Mouse (Mus musculus) limb, embryonic 10.5 days (tissue): ENCODE results near the gene Tmem171. TPM values are rescaled to one million over a fixed set of nuclear protein-coding genes. Genes with fewer than 3 reads are reported as not detected.

Experiments
- DNase-seq: peaks from one replicate; pipeline ENCODE4 v3.0.0-alpha.2; 2017; ENCODE audit warnings: low spot score
- H3K27ac ChIP-seq: fragments of 300-500 bp; sonication (generic); 2 replicates; pipeline ENCODE4 v1.5.1; 2016; ENCODE audit warnings: mild to moderate bottlenecking
- H3K27me3 ChIP-seq: fragments of 300-500 bp; sonication (generic); 2 replicates; pipeline ENCODE4 v1.6.1; 2016; ENCODE audit warnings: low read depth, mild to moderate bottlenecking; ENCODE audit not compliant: poor library complexity, severe bottlenecking
- H3K36me3 ChIP-seq: fragments of 300-500 bp; sonication (generic); 2 replicates; pipeline ENCODE4 v1.6.1; 2016; ENCODE audit warnings: mild to moderate bottlenecking, moderate library complexity
- H3K4me1 ChIP-seq: fragments of 300-500 bp; sonication (generic); 2 replicates; pipeline ENCODE4 v1.6.1; 2016
- H3K4me3 ChIP-seq: fragments of 300-500 bp; sonication (generic); 2 replicates; pipeline ENCODE4 v1.5.1; 2016; ENCODE audit warnings: mild to moderate bottlenecking, moderate library complexity
- H3K9me3 ChIP-seq: fragments of 300-500 bp; sonication (generic); replicated peaks from 2 replicates; pipeline ENCODE4 v1.6.1; 2016; ENCODE audit warnings: mild to moderate bottlenecking
- WGBS: fragments of 180-500 bp; shearing (Covaris S2); methylation state at CpG from one replicate; pipeline ENCODE4 v1.1.7; 2016; 5-methylcytosine and 5-hydroxymethylcytosine counted together
- polyA plus RNA-seq: library from polyadenylated mRNA; unstranded; fragments of >200 nt; fragmentation: Nextera tagmentation; extraction: Ambion mirVana; gene quantifications from 2 replicates; pipeline ENCODE4 v1.2.1, GENCODE M21; 2016

Gene Tmem171
- polyA plus RNA-seq, 1 experiment from 2014 or later, result not detected

DNA sequence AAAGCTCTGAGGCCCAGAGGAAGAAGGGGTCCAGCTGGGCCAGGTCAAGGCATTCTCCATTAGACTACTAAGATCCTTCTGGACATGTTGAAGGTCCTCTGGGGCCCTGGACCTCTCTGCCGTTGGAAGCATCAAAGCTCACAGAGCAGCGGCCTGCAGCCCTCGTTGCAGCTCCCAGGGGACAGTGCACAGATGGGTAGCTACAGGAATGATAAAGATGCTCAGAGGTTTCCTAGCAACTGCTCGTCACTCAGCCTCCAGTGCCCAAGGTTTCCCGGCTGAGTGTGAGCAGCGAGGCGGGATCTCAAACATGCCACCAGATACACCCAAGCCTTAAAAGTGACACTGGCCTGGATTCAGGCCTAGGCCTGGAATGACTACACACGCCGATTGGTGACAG is 6.7 kb downstream of the Tmem171 start:
- DNase-seq, result no peak
- 74% methylated on average over 9 of the region's 9 CpGs for WGBS

DNA sequence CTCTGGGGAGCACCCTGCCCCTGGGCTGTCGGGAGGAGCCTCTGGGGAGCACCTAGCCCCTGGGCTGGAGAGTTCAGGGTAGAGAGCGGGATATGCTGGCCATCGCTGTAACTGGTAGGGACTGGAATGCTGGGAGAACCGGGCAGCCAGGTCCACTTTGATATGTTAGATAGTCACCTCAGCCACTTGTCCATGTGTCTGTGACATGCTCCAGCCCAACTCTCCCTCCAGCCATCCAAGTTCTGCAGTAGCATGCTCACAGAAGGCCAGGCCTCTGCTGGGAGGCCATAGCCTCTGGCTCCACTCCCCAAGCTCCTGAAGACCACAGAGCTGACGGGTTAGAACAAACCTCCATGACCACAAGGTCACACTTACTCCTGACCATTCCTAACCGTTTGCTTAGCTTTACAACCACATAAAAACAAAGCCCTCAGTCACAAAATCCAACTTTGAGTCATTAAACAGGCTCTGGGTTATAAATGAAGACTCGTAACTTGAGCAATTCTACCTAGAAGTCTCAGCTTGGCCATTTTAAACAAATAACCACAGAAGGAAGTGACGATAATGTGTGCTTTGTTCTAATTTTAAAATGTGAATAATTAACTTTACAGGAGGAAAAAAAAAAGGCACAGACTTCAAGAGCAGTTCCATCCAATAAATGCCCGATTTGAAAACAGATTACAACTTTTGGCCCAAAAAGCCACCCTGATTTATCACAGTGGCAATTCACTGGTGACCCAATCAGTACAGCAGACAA is 10.3 kb downstream of the Tmem171 start:
- DNase-seq, result no peak
- Histone ChIP-seq H3K4me3 (no peak overlapping the region), H3K4me1 (peaks cover 30% of the 10 kb centered on the region), H3K9me3 (no peaks in the 10 kb centered on the region), H3K27ac (peak overlapping the region; percentile 12; the same call in 1 of the 2 replicates), H3K27me3 (peaks cover 10% of the 10 kb centered on the region; the same call in 1 of the 2 replicates), H3K36me3 (no peaks in the 10 kb centered on the region)
- WGBS, result 60% methylated on average over 9 of the region's 9 CpGs

More for the DNA sequence above, 6.7 kb downstream of the Tmem171 start:
- Histone ChIP-seq H3K4me3 (no peak overlapping the region), H3K27me3 (peaks cover 24% of the 10 kb centered on the region; the same call in 1 of the 2 replicates), H3K9me3 (no peaks in the 10 kb centered on the region), H3K36me3 (no peaks in the 10 kb centered on the region), H3K4me1 (peaks cover 21% of the 10 kb centered on the region), H3K27ac (no peak overlapping the region)

DNA sequence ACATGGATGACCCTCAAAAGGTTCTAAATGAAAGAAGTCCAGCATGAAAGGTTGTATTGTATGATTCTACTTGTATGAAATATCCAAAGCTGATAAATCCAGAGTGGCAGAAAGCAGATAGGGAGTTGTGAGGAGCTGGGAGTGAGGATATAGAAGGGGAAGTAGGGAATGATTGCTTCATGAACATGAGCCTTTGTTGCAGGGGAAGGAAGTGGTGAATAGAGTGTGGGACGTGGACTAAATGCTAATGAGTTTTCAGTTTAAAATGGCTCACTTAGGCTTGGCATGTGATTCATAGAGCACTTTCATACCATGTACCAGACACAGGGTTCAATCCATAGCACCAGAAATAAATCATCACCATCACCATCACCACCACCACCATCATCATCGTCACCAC is 11.2 kb downstream of the Tmem171 start:
- no peaks in the 10 kb centered on the region for H3K9me3 ChIP-seq
- WGBS, result 93% methylated on average over 2 of the region's 2 CpGs
- peaks cover 10% of the 10 kb centered on the region; the same call in 1 of the 2 replicates for H3K27me3 ChIP-seq
- no peaks in the 10 kb centered on the region for H3K36me3 ChIP-seq
- no peak overlapping the region for H3K4me3 ChIP-seq
- H3K27ac ChIP-seq, result no peak overlapping the region
- peaks cover 35% of the 10 kb centered on the region for H3K4me1 ChIP-seq
- DNase-seq, result no peak

DNA sequence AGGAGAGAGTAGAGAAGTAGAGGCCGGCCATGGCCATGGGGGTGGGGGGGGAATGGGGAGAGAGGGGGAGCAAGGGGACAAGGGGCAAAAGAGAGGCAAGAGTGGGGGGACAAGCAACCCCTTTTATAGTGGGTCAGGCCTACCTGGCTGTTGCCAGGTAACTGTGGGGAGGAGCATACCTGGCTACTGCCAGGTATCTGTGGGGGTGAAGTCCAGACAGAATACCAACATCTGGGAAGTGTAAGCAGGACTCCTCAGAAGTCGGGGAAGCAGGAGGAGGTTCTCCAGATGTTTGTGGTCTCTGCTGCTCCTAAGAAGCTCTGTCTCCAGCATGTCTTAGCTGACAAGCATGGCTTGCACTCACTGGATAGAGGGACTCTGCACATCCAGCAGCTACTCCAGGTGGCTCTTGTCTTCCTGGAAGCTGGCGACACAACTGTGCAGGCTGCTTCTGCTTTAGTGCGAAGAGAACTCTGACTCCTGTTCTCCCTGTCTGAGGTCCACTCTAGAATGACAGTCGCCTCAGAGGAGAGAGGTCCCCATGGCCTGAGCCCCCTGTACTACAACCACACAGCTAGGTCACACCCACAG is 14.1 kb downstream of the Tmem171 start:
- H3K9me3 ChIP-seq, result no peaks in the 10 kb centered on the region
- H3K27ac ChIP-seq, result no peak overlapping the region
- no peak overlapping the region for H3K4me3 ChIP-seq
- peaks cover 30% of the 10 kb centered on the region for H3K4me1 ChIP-seq
- peaks cover 9% of the 10 kb centered on the region; the same call in 1 of the 2 replicates for H3K27me3 ChIP-seq
- DNase-seq, result no peak
- H3K36me3 ChIP-seq, result no peaks in the 10 kb centered on the region
- WGBS, result 84% methylated on average over 5 of the region's 5 CpGs

DNA sequence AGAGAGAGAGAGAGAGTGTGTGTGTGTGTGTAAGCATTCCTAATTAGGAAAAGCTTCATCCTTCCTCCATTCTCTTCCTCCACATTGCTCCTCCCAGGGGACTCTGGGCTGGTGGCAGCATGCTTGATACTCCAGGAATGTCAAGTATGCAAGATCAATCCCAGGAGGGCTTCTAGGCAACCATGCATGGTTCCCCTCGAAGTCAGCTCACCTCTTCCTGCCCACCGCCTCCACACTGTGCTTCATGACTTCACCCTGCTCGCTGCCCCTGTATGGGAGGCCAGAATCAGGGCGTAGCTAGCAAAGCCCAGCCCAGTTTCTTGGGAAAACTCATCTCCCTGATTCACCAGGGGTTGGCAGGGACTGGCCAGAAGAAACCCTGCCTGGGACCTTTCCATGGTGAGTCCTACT is 15.0 kb downstream of the Tmem171 start:
- no peaks in the 10 kb centered on the region for H3K9me3 ChIP-seq
- peaks cover 26% of the 10 kb centered on the region for H3K4me1 ChIP-seq
- DNase-seq, result no peak
- H3K27me3 ChIP-seq, result peaks cover 9% of the 10 kb centered on the region; the same call in 1 of the 2 replicates
- H3K4me3 ChIP-seq, result no peak overlapping the region
- H3K27ac ChIP-seq, result peak overlapping the region; percentile 46; the same call in 1 of the 2 replicates
- H3K36me3 ChIP-seq, result no peaks in the 10 kb centered on the region
- WGBS, result 62% methylated on average over 4 of the region's 4 CpGs

DNA sequence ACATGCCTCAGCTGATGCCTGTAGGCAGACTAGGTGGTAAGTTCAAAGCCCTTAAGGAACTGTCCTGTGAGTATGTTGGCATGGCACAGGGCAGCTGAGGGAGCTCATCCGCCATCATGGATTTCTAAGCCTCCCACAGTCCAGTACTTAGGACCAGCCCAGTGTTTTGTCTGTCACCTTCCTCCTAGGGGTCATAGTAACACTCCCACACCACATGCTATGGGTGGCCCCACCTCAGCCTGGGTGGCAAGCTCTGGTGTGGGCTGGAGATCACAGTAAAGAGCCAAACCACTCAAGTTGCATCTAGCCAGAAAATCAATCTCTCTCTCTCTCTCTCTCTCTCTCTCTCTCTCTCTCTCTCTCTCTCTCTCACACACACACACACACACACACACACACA is 15.4 kb downstream of the Tmem171 start:
- H3K4me1 ChIP-seq, result peaks cover 24% of the 10 kb centered on the region
- H3K27ac ChIP-seq, result 0 out of 2 replicates have a peak overlapping the region, but pooled peaks have one; percentile 46
- H3K36me3 ChIP-seq, result no peaks in the 10 kb centered on the region
- DNase-seq, result no peak
- WGBS, result 86% methylated on average over 1 of the region's 1 CpGs
- H3K9me3 ChIP-seq, result no peaks in the 10 kb centered on the region
- H3K4me3 ChIP-seq, result no peak overlapping the region
- peaks cover 9% of the 10 kb centered on the region; the same call in 1 of the 2 replicates for H3K27me3 ChIP-seq

DNA sequence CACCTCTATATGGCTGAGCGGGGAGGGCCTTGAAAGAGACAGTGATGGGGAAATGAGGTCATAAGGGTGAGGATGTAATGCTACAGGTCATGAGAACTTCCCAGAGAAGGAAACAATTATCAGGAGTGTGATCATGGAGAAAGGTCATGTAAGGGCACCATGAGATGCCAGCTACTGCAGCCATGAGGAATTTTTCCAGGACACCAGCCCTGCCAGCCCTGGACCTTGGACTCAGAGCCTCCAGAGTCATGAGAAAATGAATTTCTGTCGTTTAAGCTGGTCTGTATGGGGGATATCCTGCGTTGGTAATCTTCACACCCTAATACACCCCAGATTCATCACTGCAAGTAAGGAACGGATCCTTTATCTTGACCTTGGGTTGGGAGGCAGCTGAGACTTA is 20.7 kb downstream of the Tmem171 start:
- Histone ChIP-seq H3K27me3 (0 out of 2 replicates have a peak, but pooled peaks cover 4% of the 10 kb centered on the region), H3K4me1 (0 out of 2 replicates have a peak, but pooled peaks cover 2% of the 10 kb centered on the region), H3K36me3 (no peaks in the 10 kb centered on the region), H3K4me3 (no peak overlapping the region), H3K9me3 (no peaks in the 10 kb centered on the region), H3K27ac (no peak overlapping the region)
- no peak for DNase-seq
- WGBS, result 75% methylated on average over 4 of the region's 4 CpGs

DNA sequence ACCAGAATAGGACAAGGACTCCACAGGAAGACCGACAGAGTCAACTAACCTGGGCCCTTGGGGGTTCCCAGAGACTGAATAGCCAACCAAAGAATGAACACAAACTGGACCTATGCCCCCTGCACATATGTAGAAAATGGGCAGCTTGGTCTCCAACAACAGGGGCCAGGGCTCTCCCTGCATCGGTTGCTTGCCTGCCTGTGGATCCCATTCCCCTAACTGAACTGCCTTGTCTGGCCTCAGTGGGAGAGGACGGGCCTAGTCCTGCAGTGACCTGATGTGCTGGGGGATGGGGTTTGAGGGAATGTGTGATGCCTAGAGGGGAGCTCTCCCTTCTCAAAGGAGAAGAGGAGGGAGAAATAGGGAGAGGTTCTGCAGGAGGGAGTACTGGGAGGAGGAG is 25.3 kb downstream of the Tmem171 start:
- 63% methylated on average over 3 of the region's 3 CpGs for WGBS
- Histone ChIP-seq H3K27me3 (no peaks in the 10 kb centered on the region), H3K4me3 (no peak overlapping the region), H3K36me3 (no peaks in the 10 kb centered on the region), H3K9me3 (no peaks in the 10 kb centered on the region), H3K4me1 (no peaks in the 10 kb centered on the region), H3K27ac (no peak overlapping the region)
- no peak for DNase-seq

DNA sequence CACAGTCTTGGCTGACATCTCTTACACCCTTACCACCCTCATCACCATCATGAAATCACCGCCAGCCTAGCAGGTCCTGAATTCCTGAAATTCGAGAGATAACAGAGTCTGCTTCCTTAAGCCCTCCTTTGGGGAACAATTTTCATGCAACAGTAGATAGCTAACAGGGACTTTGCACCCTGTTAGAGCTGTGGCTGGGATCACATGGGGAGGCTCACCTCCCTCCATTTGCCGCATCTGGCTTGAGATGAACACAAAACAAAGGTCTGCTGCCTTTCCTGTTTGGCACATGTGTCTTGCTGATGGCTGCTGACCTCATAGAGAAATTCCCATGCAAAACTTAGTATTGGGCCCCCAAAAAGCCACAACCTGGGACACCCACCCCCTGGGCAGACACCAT is 27.3 kb downstream of the Tmem171 start:
- no peak for DNase-seq
- Histone ChIP-seq H3K27me3 (no peaks in the 10 kb centered on the region), H3K4me1 (no peaks in the 10 kb centered on the region), H3K9me3 (no peaks in the 10 kb centered on the region), H3K4me3 (no peak overlapping the region), H3K27ac (no peak overlapping the region), H3K36me3 (no peaks in the 10 kb centered on the region)
- 83% methylated on average over 3 of the region's 3 CpGs for WGBS

DNA sequence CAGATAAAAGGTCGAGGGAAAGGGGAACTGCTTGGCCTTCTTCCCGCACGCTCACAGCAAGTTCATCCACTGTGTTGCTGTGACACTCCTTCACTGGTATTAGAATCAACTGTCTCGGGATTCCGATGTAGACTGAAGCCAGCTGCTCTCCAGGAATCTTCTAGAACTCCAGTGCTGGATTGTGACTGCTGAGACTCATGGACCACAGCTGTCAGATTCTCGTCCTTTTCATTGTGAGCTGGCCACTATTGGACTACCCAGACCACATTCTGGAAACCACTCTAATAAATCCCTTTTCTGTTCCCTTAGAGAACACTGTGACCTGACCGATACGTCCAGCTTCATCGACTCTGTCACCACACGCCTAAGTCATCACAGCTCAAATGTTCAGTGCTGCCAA is 29.4 kb downstream of the Tmem171 start:
- Histone ChIP-seq H3K27me3 (no peaks in the 10 kb centered on the region), H3K9me3 (no peaks in the 10 kb centered on the region; the same call in 1 of the 2 replicates), H3K36me3 (no peaks in the 10 kb centered on the region), H3K27ac (no peak overlapping the region), H3K4me1 (no peaks in the 10 kb centered on the region), H3K4me3 (no peak overlapping the region)
- 93% methylated on average over 10 of the region's 10 CpGs for WGBS
- DNase-seq, result no peak

DNA sequence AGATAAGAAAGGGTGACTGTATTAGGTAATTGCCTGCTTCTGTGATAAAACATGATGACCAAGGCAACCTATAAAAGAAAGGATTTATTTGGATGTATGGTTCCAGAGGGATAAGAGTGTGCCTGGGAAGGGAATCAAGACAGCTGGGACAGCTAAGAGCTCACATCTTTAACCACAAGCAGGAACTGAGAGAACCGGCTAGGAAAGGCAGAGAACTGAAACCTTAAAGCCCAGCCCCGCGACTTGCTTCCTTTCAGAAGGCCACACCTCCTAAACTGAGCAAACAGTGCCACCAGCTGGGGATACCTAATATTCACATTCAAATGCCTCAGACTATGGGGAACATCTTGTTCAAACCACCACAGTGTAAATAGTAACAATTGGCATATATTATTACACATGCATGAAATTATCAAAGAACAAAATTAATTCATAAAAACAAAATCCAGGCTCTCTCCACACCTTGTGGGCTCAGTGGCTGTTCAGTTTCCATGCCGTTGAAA is 32.4 kb downstream of the Tmem171 start:
- 81% methylated on average over 4 of the region's 4 CpGs for WGBS
- Histone ChIP-seq H3K27ac (no peak overlapping the region), H3K27me3 (no peaks in the 10 kb centered on the region), H3K4me3 (no peak overlapping the region), H3K4me1 (no peaks in the 10 kb centered on the region), H3K36me3 (no peaks in the 10 kb centered on the region), H3K9me3 (no peaks in the 10 kb centered on the region; the same call in 1 of the 2 replicates)
- no peak for DNase-seq

DNA sequence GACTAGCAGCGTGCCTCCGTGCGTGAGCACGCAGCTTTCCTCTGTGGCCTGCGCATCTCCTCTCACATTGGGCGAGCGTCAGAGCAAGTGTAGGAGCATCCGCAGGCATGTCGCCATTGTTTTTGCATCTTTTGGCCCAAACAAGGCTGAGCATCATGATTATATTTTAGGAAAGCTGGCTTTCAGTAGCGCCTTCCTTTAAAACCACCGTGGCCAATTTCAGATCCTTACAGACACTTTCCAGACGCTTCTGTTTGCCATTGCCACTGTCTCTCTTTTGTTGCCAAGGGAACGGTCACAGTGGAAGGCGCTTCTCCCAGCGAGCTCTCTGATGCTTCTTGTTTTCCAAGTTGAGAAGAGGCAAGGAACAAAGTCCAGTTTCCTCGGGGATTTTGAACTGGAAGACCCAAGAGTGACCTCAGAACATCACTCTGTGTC is 38.6 kb downstream of the Tmem171 start:
- Histone ChIP-seq H3K4me3 (no peak overlapping the region), H3K27ac (no peak overlapping the region), H3K4me1 (peaks cover 14% of the 10 kb centered on the region), H3K27me3 (no peaks in the 10 kb centered on the region), H3K9me3 (no peaks in the 10 kb centered on the region), H3K36me3 (no peaks in the 10 kb centered on the region)
- DNase-seq, result no peak
- 90% methylated on average over 16 of the region's 16 CpGs for WGBS

DNA sequence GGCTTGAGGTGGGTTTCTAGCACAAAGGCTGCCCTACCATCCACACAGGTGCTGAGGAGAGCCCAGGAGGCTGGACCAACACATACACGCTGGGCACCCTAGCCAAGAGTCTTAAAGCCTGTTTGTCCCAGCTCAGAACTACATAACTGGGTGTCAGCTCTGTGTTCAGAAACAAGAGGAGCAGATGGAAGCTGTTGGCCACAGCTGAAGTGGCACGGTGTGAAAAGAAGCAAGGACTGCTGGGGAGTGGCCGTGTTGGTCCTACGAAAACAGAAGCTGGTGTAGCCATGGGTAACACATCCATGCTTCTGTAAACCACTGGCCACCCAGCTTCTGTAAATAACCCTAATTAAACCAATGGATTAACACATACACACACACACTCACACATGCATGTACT is 39.3 kb downstream of the Tmem171 start:
- Histone ChIP-seq H3K36me3 (no peaks in the 10 kb centered on the region), H3K27ac (no peak overlapping the region), H3K9me3 (no peaks in the 10 kb centered on the region), H3K4me3 (no peak overlapping the region), H3K4me1 (peaks cover 14% of the 10 kb centered on the region), H3K27me3 (no peaks in the 10 kb centered on the region)
- 88% methylated on average over 4 of the region's 4 CpGs for WGBS
- DNase-seq, result no peak
